Mouse (Mus musculus) MEL (cell line): ENCODE results near the gene Apbb1ip.

Experiments used
- CHD2 ChIP-seq: IDR thresholded peaks from 2 replicates; pipeline ENCODE4 v1.6.1; 2011; ENCODE audit warnings: low read length, improper control_type of control experiment
- POLR2A ChIP-seq, 2 experiments: IDR thresholded peaks; 2 replicates each; pipeline ENCODE4 v1.6.1; 2011 to 2012; ENCODE audit warnings: low read length in 2 of 2, mild to moderate bottlenecking in 2 of 2, control low read depth in 1 of 2, improper control_type of control experiment in 1 of 2, low read depth in 1 of 2, moderate library complexity in 1 of 2; ENCODE audit not compliant: control insufficient read depth in 1 of 2, insufficient read depth in 1 of 2, poor library complexity in 1 of 2

GRCm38 (mm10) chr2:22727113-22727512 lies 46.8 kb upstream of the Apbb1ip start:
- no peak for TF ChIP-seq POLR2A (IDR thresholded peaks at IDR 0.05; ENCODE audit: control insufficient read depth in 1 of 2, insufficient read depth in 1 of 2, low read depth in 1 of 2, low read length in 2 of 2, poor library complexity in 1 of 2)
- no peak for TF ChIP-seq CHD2
